Mouse (Mus musculus) forebrain, embryonic 11.5 days (tissue): ENCODE measurements at regions not wholly inside any gene's neighbourhood (a gene's known extent, or its start where the extent isn't known, plus 50 kb on each side); places are given as distances from the start of the nearest gene placed in this dataset.

ENCODE experiments used
- ATAC-seq: fragments of 200-750 bp; cut with Nextera tagmentation; replicated peaks from 2 replicates; pipeline ENCODE4 v1.8.0; 2017; ENCODE audit warnings: moderate TSS enrichment; ENCODE audit not compliant: low FRiP score
- DNase-seq: peaks from one replicate; pipeline ENCODE4 v3.0.0-alpha.2; 2017; ENCODE audit warnings: low spot score
- H3K27ac ChIP-seq: fragments of 300-500 bp; sonication (generic); 2 replicates; pipeline ENCODE4 v1.5.1; 2014; ENCODE audit warnings: low read depth, low read length
- H3K27me3 ChIP-seq: fragments of 300-500 bp; sonication (generic); 2 replicates; pipeline ENCODE4 v1.6.1; 2014; ENCODE audit warnings: mild to moderate bottlenecking, low read length, mixed read lengths; ENCODE audit not compliant: control insufficient read depth, insufficient read depth
- H3K36me3 ChIP-seq: fragments of 300-500 bp; sonication (generic); 2 replicates; pipeline ENCODE4 v1.6.1; 2014; ENCODE audit warnings: mild to moderate bottlenecking, low read length, moderate library complexity, mixed read lengths; ENCODE audit not compliant: control insufficient read depth, insufficient read depth
- H3K4me1 ChIP-seq: fragments of 300-500 bp; sonication (generic); replicated peaks from 2 replicates; pipeline ENCODE4 v1.6.1; 2014; ENCODE audit warnings: low read length, mixed read lengths; ENCODE audit not compliant: control insufficient read depth, insufficient read depth
- H3K4me2 ChIP-seq: fragments of 300-500 bp; sonication (generic); 2 replicates; pipeline ENCODE4 v1.6.1; 2014; ENCODE audit warnings: low read depth, mild to moderate bottlenecking, low read length, moderate library complexity, mixed read lengths; ENCODE audit not compliant: severe bottlenecking
- H3K4me3 ChIP-seq: fragments of 300-500 bp; sonication (generic); 2 replicates; pipeline ENCODE4 v1.5.1; 2014; ENCODE audit warnings: low read depth, low read length
- H3K9ac ChIP-seq: fragments of 300-500 bp; sonication (generic); 2 replicates; pipeline ENCODE4 v1.6.1; 2014; ENCODE audit warnings: low read length
- H3K9me3 ChIP-seq: fragments of 300-500 bp; sonication (generic); 2 replicates; pipeline ENCODE4 v1.6.1; 2016; ENCODE audit warnings: low read length, mixed read lengths; ENCODE audit not compliant: control insufficient read depth
- WGBS: fragments of 180-500 bp; shearing (Covaris S2); extraction: QIAGEN DNeasy Blood & Tissue Kit; methylation state at CpG from one replicate; pipeline ENCODE4 v1.1.7; 2014; 5-methylcytosine and 5-hydroxymethylcytosine counted together

GRCm38 (mm10) chr10:97093886-97094285 is 385.5 kb upstream of the Dcn start:
- Histone ChIP-seq H3K4me2 (no peak overlapping the region), H3K4me1 (no peaks in the 10 kb centered on the region), H3K9me3 (no peaks in the 10 kb centered on the region), H3K9ac (no peak overlapping the region), H3K36me3 (no peaks in the 10 kb centered on the region), H3K27ac (no peak overlapping the region), H3K27me3 (no peaks in the 10 kb centered on the region), H3K4me3 (no peak overlapping the region)
- DNase-seq (no peak), ATAC-seq (no peak)
- WGBS, result 31% methylated on average over 3 of the region's 3 CpGs

- H3K27ac ChIP-seq, result no peak overlapping the region
- no peak for DNase-seq
Measured at GRCm38 (mm10) chr10:97114501-97114900, 364.9 kb upstream of the Dcn start.

GRCm38 (mm10) chr10:97122693-97123092 is 356.7 kb upstream of the Dcn start:
- ATAC-seq (no peak), DNase-seq (no peak)
- no peak overlapping the region for H3K4me3 ChIP-seq
- no peaks in the 10 kb centered on the region for H3K4me1 ChIP-seq
- H3K27me3 ChIP-seq, result no peaks in the 10 kb centered on the region
- H3K27ac ChIP-seq, result no peak overlapping the region
- 56% methylated on average over 1 of the region's 1 CpGs for WGBS
- H3K9ac ChIP-seq, result no peak overlapping the region
- H3K9me3 ChIP-seq, result no peaks in the 10 kb centered on the region
- no peak overlapping the region for H3K4me2 ChIP-seq
- no peaks in the 10 kb centered on the region for H3K36me3 ChIP-seq

More at GRCm38 (mm10) chr10:97114501-97114900, 364.9 kb upstream of the Dcn start:
- Histone ChIP-seq H3K27me3 (no peaks in the 10 kb centered on the region), H3K9ac (no peak overlapping the region), H3K4me3 (no peak overlapping the region), H3K9me3 (no peaks in the 10 kb centered on the region), H3K36me3 (no peaks in the 10 kb centered on the region), H3K4me1 (no peaks in the 10 kb centered on the region), H3K4me2 (no peak overlapping the region)
- 77% methylated on average over 3 of the region's 3 CpGs for WGBS
- 0 out of 2 replicates have a peak, but pooled peaks have one; percentile 36 for ATAC-seq

- H3K27ac ChIP-seq, result no peak overlapping the region
- no peak overlapping the region for H3K4me2 ChIP-seq
- no peaks in the 10 kb centered on the region for H3K27me3 ChIP-seq
- WGBS, result 83% methylated on average over 2 of the region's 2 CpGs
- DNase-seq (no peak), ATAC-seq (no peak)
- no peaks in the 10 kb centered on the region for H3K36me3 ChIP-seq
- no peak overlapping the region for H3K4me3 ChIP-seq
- H3K4me1 ChIP-seq, result no peaks in the 10 kb centered on the region
- H3K9ac ChIP-seq, result no peak overlapping the region
- H3K9me3 ChIP-seq, result no peaks in the 10 kb centered on the region
Measured at GRCm38 (mm10) chr10:97141561-97141960, 337.8 kb upstream of the Dcn start.

GRCm38 (mm10) chr10:97158561-97159395 is 320.6 kb upstream of the Dcn start:
- Histone ChIP-seq H3K9ac (no peak overlapping the region), H3K4me1 (no peaks in the 10 kb centered on the region; the same call in 1 of the 2 replicates), H3K9me3 (no peaks in the 10 kb centered on the region), H3K27ac (no peak overlapping the region), H3K4me3 (no peak overlapping the region), H3K4me2 (no peak overlapping the region), H3K36me3 (no peaks in the 10 kb centered on the region), H3K27me3 (no peaks in the 10 kb centered on the region)
- 46% methylated on average over 10 of the region's 11 CpGs for WGBS
- DNase-seq (no peak), ATAC-seq (peak; percentile 49; the same call in 1 of the 2 replicates)

- H3K9ac ChIP-seq, result no peak overlapping the region
- no peak overlapping the region for H3K27ac ChIP-seq
- no peak overlapping the region for H3K4me2 ChIP-seq
- H3K4me3 ChIP-seq, result no peak overlapping the region
- no peaks in the 10 kb centered on the region; the same call in 1 of the 2 replicates for H3K4me1 ChIP-seq
- H3K9me3 ChIP-seq, result no peaks in the 10 kb centered on the region
- no peaks in the 10 kb centered on the region for H3K27me3 ChIP-seq
- ATAC-seq, result peak; percentile 67
- no peaks in the 10 kb centered on the region for H3K36me3 ChIP-seq
- 59% methylated on average over 1 of the region's 1 CpGs for WGBS
- DNase-seq, result no peak
Measured at GRCm38 (mm10) chr10:97159396-97159760, 320.0 kb upstream of the Dcn start.

- DNase-seq (no peak), ATAC-seq (peak; percentile 42)
- Histone ChIP-seq H3K4me1 (no peaks in the 10 kb centered on the region; the same call in 1 of the 2 replicates), H3K4me2 (no peak overlapping the region), H3K27ac (no peak overlapping the region), H3K4me3 (no peak overlapping the region), H3K9ac (no peak overlapping the region), H3K36me3 (no peaks in the 10 kb centered on the region), H3K27me3 (no peaks in the 10 kb centered on the region), H3K9me3 (no peaks in the 10 kb centered on the region)
- 59% methylated on average over 10 of the region's 10 CpGs for WGBS
Measured at GRCm38 (mm10) chr10:97159831-97160575, 319.4 kb upstream of the Dcn start.

- WGBS, result 57% methylated on average over 2 of the region's 2 CpGs
- Histone ChIP-seq H3K4me3 (no peak overlapping the region), H3K4me1 (no peaks in the 10 kb centered on the region; the same call in 1 of the 2 replicates), H3K9me3 (no peaks in the 10 kb centered on the region), H3K27ac (no peak overlapping the region), H3K4me2 (no peak overlapping the region), H3K9ac (no peak overlapping the region), H3K36me3 (no peaks in the 10 kb centered on the region), H3K27me3 (no peaks in the 10 kb centered on the region)
- ATAC-seq, result no peak
- no peak for DNase-seq
Measured at GRCm38 (mm10) chr10:97160892-97161291, 318.5 kb upstream of the Dcn start.
